Mouse (Mus musculus) adrenal gland, postnatal 25 days (tissue): ENCODE data around the gene Pds5a. TPM values are rescaled to one million over a fixed set of nuclear protein-coding genes. Genes with fewer than 3 reads are reported as not detected.
"Not testable (repeated sequence)": the region's sequence is repeated elsewhere in the genome, so short reads cannot be mapped to it uniquely, and the experiment has no call there.

Experiments
- DNase-seq: peaks from one replicate; pipeline ENCODE4 v3.0.0; 2021; ENCODE audit warnings: mixed read lengths
- total RNA-seq: library from RNA; stranded (reverse); gene quantifications from 2 replicates; pipeline ENCODE4 v1.2.3, GENCODE M21; 2021

The Pds5a gene
- total RNA-seq, 1 experiment from 2014 or later, result 121 TPM

- peak; percentile 68 for DNase-seq
These were observed 1.1 kb downstream of the Pds5a start for GRCm38 (mm10) chr5:65696821-65697485.

GRCm38 (mm10) chr5:65694076-65694475 lies 4.0 kb downstream of the Pds5a start:
- DNase-seq, result not testable (repeated sequence)

GRCm38 (mm10) chr5:65693018-65693417 lies 5.1 kb downstream of the Pds5a start:
- no peak for DNase-seq

GRCm38 (mm10) chr5:65688806-65689205 lies 9.3 kb downstream of the Pds5a start:
- no peak for DNase-seq

GRCm38 (mm10) chr5:65686806-65687205 lies 11.3 kb downstream of the Pds5a start:
- no peak for DNase-seq

- no peak for DNase-seq
These were observed 19.2 kb downstream of the Pds5a start for GRCm38 (mm10) chr5:65678826-65679225.

GRCm38 (mm10) chr5:65672162-65672561 lies 25.9 kb downstream of the Pds5a start:
- DNase-seq, result no peak

GRCm38 (mm10) chr5:65667644-65668043 lies 30.4 kb downstream of the Pds5a start:
- DNase-seq, result no peak

GRCm38 (mm10) chr5:65665370-65665769 lies 32.7 kb downstream of the Pds5a start:
- no peak for DNase-seq

- DNase-seq, result no peak
These were observed 36.1 kb downstream of the Pds5a start for GRCm38 (mm10) chr5:65661958-65662357.

- no peak for DNase-seq
These were observed 44.3 kb downstream of the Pds5a start for GRCm38 (mm10) chr5:65653786-65654185.

- DNase-seq, result no peak
These were observed 59.2 kb downstream of the Pds5a start for GRCm38 (mm10) chr5:65638896-65639295.

GRCm38 (mm10) chr5:65624340-65624739 lies 73.7 kb downstream of the Pds5a start:
- no peak for DNase-seq

GRCm38 (mm10) chr5:65613152-65613924 lies 84.7 kb downstream of the Pds5a start:
- DNase-seq, result no peak

GRCm38 (mm10) chr5:65610541-65610940 lies 87.5 kb downstream of the Pds5a start:
- DNase-seq, result no peak

- no peak for DNase-seq
These were observed 88.3 kb downstream of the Pds5a start for GRCm38 (mm10) chr5:65609769-65610168.

- no peak for DNase-seq
These were observed 91.3 kb downstream of the Pds5a start for GRCm38 (mm10) chr5:65606820-65607219.

- DNase-seq, result no peak
These were observed 98.4 kb downstream of the Pds5a start for GRCm38 (mm10) chr5:65599681-65600080.

- no peak for DNase-seq
These were observed 105.7 kb downstream of the Pds5a start for GRCm38 (mm10) chr5:65592421-65592820.

GRCm38 (mm10) chr5:65590199-65590598 lies 107.9 kb downstream of the Pds5a start:
- DNase-seq, result no peak

GRCm38 (mm10) chr5:65586291-65586690 lies 111.8 kb downstream of the Pds5a start:
- DNase-seq, result no peak

- no peak for DNase-seq
These were observed 119.5 kb downstream of the Pds5a start for GRCm38 (mm10) chr5:65578545-65578944.

GRCm38 (mm10) chr5:65575896-65576295 lies 122.2 kb downstream of the Pds5a start:
- no peak for DNase-seq

GRCm38 (mm10) chr5:65574876-65575275 lies 123.2 kb downstream of the Pds5a start:
- DNase-seq, result no peak
